In genomic region chr6:114926369-114927157, GRCm38 (mm10) we compare ENCODE assay signal across 8 mouse cellular contexts. TPM values are rescaled to one million over a fixed set of nuclear protein-coding genes. Genes with fewer than 3 reads are reported as not detected.
DNase-seq lines count a peak whose midpoint lies in the region; ATAC-seq lines count a peak whose summit lies in the region.

No protein-coding gene starts in this region.

- WGBS in embryonic facial prominence, embryonic 14.5 days: 28% methylated on average over 6 of the region's 6 CpGs
- WGBS in forebrain, embryonic 11.5 days: 44% methylated on average over 6 of the region's 6 CpGs

- H3K4me3 ChIP-seq in embryonic facial prominence, embryonic 14.5 days (ENCODE audit: low read depth, low read length): no peak overlapping the region
- H3K4me3 ChIP-seq in forebrain, embryonic 11.5 days (ENCODE audit: low read depth, low read length): no peak overlapping the region

- DNase-seq in gastrocnemius, adult 18-20 months (ENCODE audit: low spot score): peak; percentile 57
- no peak for DNase-seq in gastrocnemius, adult 8-10 months (ENCODE audit: low spot score in 2 of 2)
- DNase-seq in right cerebral cortex, postnatal 4 days: peak; percentile 49
- DNase-seq in right cerebral cortex, postnatal 25 days: no peak
- DNase-seq in embryonic facial prominence, embryonic 14.5 days (ENCODE audit: low spot score): peak; percentile 77
- DNase-seq in naive thymus-derived CD4-positive, alpha-beta T cell, adult 2 months (ENCODE audit: low read depth): peak; percentile 89
- DNase-seq in forebrain, embryonic 11.5 days (ENCODE audit: low spot score): no peak
- DNase-seq in gastrocnemius, postnatal 14 days: no peak

- no peak overlapping the region for H3K27ac ChIP-seq in embryonic facial prominence, embryonic 14.5 days (replicated peaks; ENCODE audit: low read depth, low read length)
- H3K27ac ChIP-seq in forebrain, embryonic 11.5 days (ENCODE audit: low read depth, low read length): no peak overlapping the region

- peak overlapping the region; percentile 20; the same call in 1 of the 2 replicates for H3K4me2 ChIP-seq in embryonic facial prominence, embryonic 14.5 days (ENCODE audit: low read depth, low read length)
- no peak overlapping the region for H3K4me2 ChIP-seq in forebrain, embryonic 11.5 days (ENCODE audit: low read depth, low read length, severe bottlenecking)

- H3K9ac ChIP-seq in embryonic facial prominence, embryonic 14.5 days (ENCODE audit: low read depth, low read length): no peak overlapping the region
- H3K9ac ChIP-seq in forebrain, embryonic 11.5 days (ENCODE audit: low read length): no peak overlapping the region

- intact Hi-C loops in gastrocnemius, postnatal 14 days (cut with DNase I; ENCODE audit: low total_unique reads): loop anchor here (5.0 to 10.0 kb wide), 2 partner anchors 62 to 204 kb away; no protein-coding TSS in a partner anchor

- H3K9me3 ChIP-seq in embryonic facial prominence, embryonic 14.5 days (ENCODE audit: control insufficient read depth, low read length): no peaks in the 10 kb centered on the region
- H3K9me3 ChIP-seq in forebrain, embryonic 11.5 days (ENCODE audit: control insufficient read depth, low read length): 0 out of 2 replicates have a peak, but pooled peaks cover 4% of the 10 kb centered on the region

- no peaks in the 10 kb centered on the region for H3K27me3 ChIP-seq in embryonic facial prominence, embryonic 14.5 days (replicated peaks; ENCODE audit: control insufficient read depth, insufficient read depth, low read length)
- H3K27me3 ChIP-seq in forebrain, embryonic 11.5 days (ENCODE audit: control insufficient read depth, insufficient read depth, low read length): no peaks in the 10 kb centered on the region

- H3K4me1 ChIP-seq in embryonic facial prominence, embryonic 14.5 days (ENCODE audit: control insufficient read depth, insufficient read depth, low read length): peaks cover 13% of the 10 kb centered on the region
- H3K4me1 ChIP-seq in forebrain, embryonic 11.5 days (replicated peaks; ENCODE audit: control insufficient read depth, insufficient read depth, low read length): peaks cover 6% of the 10 kb centered on the region; the same call in 1 of the 2 replicates

- H3K36me3 ChIP-seq in embryonic facial prominence, embryonic 14.5 days (ENCODE audit: control insufficient read depth, insufficient read depth, low read length): no peaks in the 10 kb centered on the region
- no peaks in the 10 kb centered on the region for H3K36me3 ChIP-seq in forebrain, embryonic 11.5 days (ENCODE audit: control insufficient read depth, insufficient read depth, low read length)

- ATAC-seq in embryonic facial prominence, embryonic 14.5 days (ENCODE audit: low read depth): no peak
- no peak for ATAC-seq in forebrain, embryonic 11.5 days (replicated peaks; ENCODE audit: low FRiP score)

RNA-seq across cellular contexts. Expression of gene Vgll4, which starts 43.2 kb away (rescaled TPM):
- 10 to 100 TPM; 11.7 to 19.0 TPM for total RNA-seq in gastrocnemius, adult 18-20 months (2021)
- total RNA-seq in gastrocnemius, adult 8-10 months (2022): 10 to 100 TPM; 17.5 to 30.1 (median 21.6) TPM
- 76.8 and 80.2 TPM in 2 replicates for polyA plus RNA-seq in embryonic facial prominence, embryonic 14.5 days (2014; fragmentation: Nextera tagmentation; extraction: Ambion mirVana)
- polyA plus RNA-seq in forebrain, embryonic 11.5 days (2014; fragmentation: Nextera tagmentation; extraction: Ambion mirVana): 72.0 and 73.1 TPM in 2 replicates
- 10 to 100 TPM; 15.7 to 20.1 TPM for total RNA-seq in gastrocnemius, postnatal 14 days (2021)

Comparison
In these comparisons a context has a peak if more than half of its experiments do, and no peak if none do; other contexts are left out.
1. DNase-seq: peak in gastrocnemius, adult 18-20 months (single experiment), right cerebral cortex, postnatal 4 days (single experiment), embryonic facial prominence, embryonic 14.5 days (single experiment) and naive thymus-derived CD4-positive, alpha-beta T cell, adult 2 months (single experiment); none in gastrocnemius, adult 8-10 months (0 of 2), right cerebral cortex, postnatal 25 days (single experiment), forebrain, embryonic 11.5 days (single experiment) and gastrocnemius, postnatal 14 days (single experiment).